Mouse (Mus musculus) small intestine, adult 2 months (tissue): ENCODE data around the gene Dhrs2. TPM values are rescaled to one million over a fixed set of nuclear protein-coding genes. Genes with fewer than 3 reads are reported as not detected.

Source experiments
- H3K27ac ChIP-seq: fragments of 200-500 bp; 2 replicates; pipeline ENCODE4 v1.5.1; 2012; ENCODE audit warnings: low read depth, low read length, control low read depth, inconsistent platforms; ENCODE audit not compliant: insufficient read depth
- H3K27me3 ChIP-seq: fragments of 200-500 bp; 2 replicates; pipeline ENCODE4 v1.6.1; 2012; ENCODE audit warnings: mild to moderate bottlenecking, moderate library complexity, low read length, inconsistent platforms; ENCODE audit not compliant: control insufficient read depth, insufficient read depth
- H3K36me3 ChIP-seq: fragments of 200-500 bp; 2 replicates; pipeline ENCODE4 v1.6.1; 2012; ENCODE audit warnings: mild to moderate bottlenecking, low read length, control low read depth, inconsistent platforms; ENCODE audit not compliant: control insufficient read depth, insufficient read depth
- H3K4me1 ChIP-seq: fragments of 200-500 bp; 2 replicates; pipeline ENCODE4 v1.6.1; 2012; ENCODE audit warnings: low read length, inconsistent platforms, mixed read lengths; ENCODE audit not compliant: control insufficient read depth, insufficient read depth, insufficient read length
- H3K4me3 ChIP-seq: fragments of 200-500 bp; 2 replicates; pipeline ENCODE4 v1.5.1; 2012; ENCODE audit warnings: low read depth, mild to moderate bottlenecking, control low read depth, inconsistent platforms, low read length, moderate library complexity
- CTCF ChIP-seq: fragments of 200-500 bp; IDR thresholded peaks from 2 replicates; pipeline ENCODE4 v1.5.1; 2012; ENCODE audit warnings: low read depth, mild to moderate bottlenecking, control low read depth, inconsistent platforms, low read length, moderate library complexity, mixed read lengths; ENCODE audit not compliant: insufficient replicate concordance, insufficient read length; ENCODE audit errors: extremely low read depth
- POLR2A ChIP-seq: fragments of 200-500 bp; IDR thresholded peaks from 2 replicates; pipeline ENCODE4 v1.6.1; 2012; ENCODE audit warnings: low read depth, mild to moderate bottlenecking, control low read depth, inconsistent platforms, low read length, moderate library complexity
- WGBS: fragments of 180-500 bp; shearing (Covaris S2); methylation state at CpG from one replicate; pipeline ENCODE4 v1.1.7; 2018; 5-methylcytosine and 5-hydroxymethylcytosine counted together
- polyA plus RNA-seq: library from polyadenylated mRNA; depleted of rRNA; stranded (reverse); fragments of >200 nt; gene quantifications from 2 replicates; pipeline ENCODE4 v1.2.3, GENCODE M21; 2012; rRNA removed

Dhrs2 gene
- polyA plus RNA-seq: not detected in 2 replicates

GRCm38 (mm10) chr14:55221707-55222106, at the start of gene Dhrs2:
Gene Dhrs2, plus strand, starts transcription at chr14:55222007.
- H3K36me3 ChIP-seq: no peaks in the 10 kb centered on the region
- WGBS: 60% methylated on average over 9 of the region's 9 CpGs
- no peak within 1 kb of the TSS for H3K27ac ChIP-seq
- no peaks in the 10 kb centered on the region for H3K4me1 ChIP-seq
- no peak for TF ChIP-seq CTCF
- no peak for TF ChIP-seq POLR2A
- H3K27me3 ChIP-seq: no peaks in the 10 kb centered on the region
- H3K4me3 ChIP-seq: no peak within 1 kb of the TSS

- TF ChIP-seq CTCF (no peak), POLR2A (no peak)
- 74% methylated on average over 6 of the region's 6 CpGs for WGBS
- Histone ChIP-seq H3K4me3 (no peak overlapping the region), H3K27ac (no peak overlapping the region), H3K36me3 (no peaks in the 10 kb centered on the region), H3K27me3 (no peaks in the 10 kb centered on the region), H3K4me1 (peaks cover 1% of the 10 kb centered on the region; the same call in 1 of the 2 replicates)
Measured at GRCm38 (mm10) chr14:55174164-55174563, 47.6 kb upstream of the Dhrs2 start.

GRCm38 (mm10) chr14:55177274-55177673, 44.5 kb upstream of the Dhrs2 start:
- Histone ChIP-seq H3K36me3 (no peaks in the 10 kb centered on the region), H3K4me3 (no peak overlapping the region), H3K4me1 (peaks cover 1% of the 10 kb centered on the region; the same call in 1 of the 2 replicates), H3K27ac (no peak overlapping the region), H3K27me3 (no peaks in the 10 kb centered on the region)
- peak; percentile 88 for TF ChIP-seq CTCF
- no peak for TF ChIP-seq POLR2A
- 18% methylated on average over 5 of the region's 5 CpGs for WGBS

- Histone ChIP-seq H3K4me1 (peaks cover 1% of the 10 kb centered on the region; the same call in 1 of the 2 replicates), H3K27me3 (no peaks in the 10 kb centered on the region), H3K27ac (no peak overlapping the region), H3K36me3 (no peaks in the 10 kb centered on the region), H3K4me3 (no peak overlapping the region)
- 71% methylated on average over 3 of the region's 3 CpGs for WGBS
- TF ChIP-seq POLR2A (no peak), CTCF (no peak)
Measured at GRCm38 (mm10) chr14:55180951-55181350, 40.9 kb upstream of the Dhrs2 start.

- Histone ChIP-seq H3K27ac (no peak overlapping the region), H3K36me3 (no peaks in the 10 kb centered on the region), H3K4me3 (no peak overlapping the region), H3K27me3 (no peaks in the 10 kb centered on the region), H3K4me1 (no peaks in the 10 kb centered on the region; the same call in 1 of the 2 replicates)
- 90% methylated on average over 3 of the region's 3 CpGs for WGBS
- TF ChIP-seq CTCF (no peak), POLR2A (no peak)
Measured at GRCm38 (mm10) chr14:55183231-55183630, 38.6 kb upstream of the Dhrs2 start.

- no peaks in the 10 kb centered on the region for H3K36me3 ChIP-seq
- no peaks in the 10 kb centered on the region for H3K27me3 ChIP-seq
- H3K4me3 ChIP-seq: no peak overlapping the region
- WGBS: 94% methylated on average over 3 of the region's 3 CpGs
- TF ChIP-seq POLR2A: no peak
- no peak for TF ChIP-seq CTCF
- H3K27ac ChIP-seq: no peak overlapping the region
- H3K4me1 ChIP-seq: no peaks in the 10 kb centered on the region; the same call in 1 of the 2 replicates
Measured at GRCm38 (mm10) chr14:55184640-55185145, 37.1 kb upstream of the Dhrs2 start.

- H3K27me3 ChIP-seq: no peaks in the 10 kb centered on the region
- H3K36me3 ChIP-seq: no peaks in the 10 kb centered on the region
- no peak overlapping the region for H3K27ac ChIP-seq
- TF ChIP-seq CTCF (no peak), POLR2A (no peak)
- 15% methylated on average over 4 of the region's 4 CpGs for WGBS
- no peaks in the 10 kb centered on the region; the same call in 1 of the 2 replicates for H3K4me1 ChIP-seq
- no peak overlapping the region for H3K4me3 ChIP-seq
Measured at GRCm38 (mm10) chr14:55188491-55188890, 33.3 kb upstream of the Dhrs2 start.

GRCm38 (mm10) chr14:55189351-55189769, 32.4 kb upstream of the Dhrs2 start:
- H3K4me3 ChIP-seq: no peak overlapping the region
- H3K36me3 ChIP-seq: no peaks in the 10 kb centered on the region
- TF ChIP-seq CTCF: no peak
- no peak for TF ChIP-seq POLR2A
- no peaks in the 10 kb centered on the region; the same call in 1 of the 2 replicates for H3K4me1 ChIP-seq
- no peaks in the 10 kb centered on the region for H3K27me3 ChIP-seq
- no peak overlapping the region for H3K27ac ChIP-seq
- 68% methylated on average over 9 of the region's 9 CpGs for WGBS
